Mouse (Mus musculus) lung, embryonic 15.5 days (tissue): ENCODE data around the gene Astn1. TPM values are rescaled to one million over a fixed set of nuclear protein-coding genes. Genes with fewer than 3 reads are reported as not detected.
A peak's percentile ranks its signal among the peaks of the same experiment; 100 is the strongest.

ENCODE experiments used
- ATAC-seq: fragments of 200-750 bp; cut with Nextera tagmentation; 2 replicates; pipeline ENCODE4 v1.8.0; 2017; ENCODE audit warnings: moderate number of reproducible peaks, borderline replicate concordance; ENCODE audit not compliant: low FRiP score, low TSS enrichment; ENCODE audit errors: extremely low read depth
- H3K27ac ChIP-seq: fragments of 300-500 bp; sonication (generic); 2 replicates; pipeline ENCODE4 v1.5.1; 2015; ENCODE audit warnings: moderate library complexity, mild to moderate bottlenecking, inconsistent platforms
- H3K27me3 ChIP-seq: fragments of 300-500 bp; sonication (generic); 2 replicates; pipeline ENCODE4 v1.6.1; 2015; ENCODE audit warnings: inconsistent platforms
- H3K36me3 ChIP-seq: fragments of 300-500 bp; sonication (generic); 2 replicates; pipeline ENCODE4 v1.6.1; 2015; ENCODE audit warnings: inconsistent platforms
- H3K4me1 ChIP-seq: fragments of 300-500 bp; sonication (generic); 2 replicates; pipeline ENCODE4 v1.6.1; 2015; ENCODE audit warnings: inconsistent platforms
- H3K4me2 ChIP-seq: fragments of 300-500 bp; sonication (generic); 2 replicates; pipeline ENCODE4 v1.6.1; 2015; ENCODE audit warnings: inconsistent platforms, mild to moderate bottlenecking, moderate library complexity
- H3K4me3 ChIP-seq: fragments of 300-500 bp; sonication (generic); 2 replicates; pipeline ENCODE4 v1.5.1; 2015; ENCODE audit warnings: mild to moderate bottlenecking, inconsistent platforms
- H3K9ac ChIP-seq: fragments of 300-500 bp; sonication (generic); 2 replicates; pipeline ENCODE4 v1.6.1; 2015; ENCODE audit warnings: inconsistent platforms
- H3K9me3 ChIP-seq: fragments of 300-500 bp; sonication (generic); 2 replicates; pipeline ENCODE4 v1.6.1; 2016; ENCODE audit warnings: inconsistent platforms
- WGBS: fragments of 180-500 bp; shearing (Covaris S2); methylation state at CpG from one replicate; pipeline ENCODE4 v1.1.7; 2015; 5-methylcytosine and 5-hydroxymethylcytosine counted together
- polyA plus RNA-seq: library from polyadenylated mRNA; unstranded; fragments of >200 nt; fragmentation: Nextera tagmentation; extraction: Ambion mirVana; gene quantifications from 2 replicates; pipeline ENCODE4 v1.2.1, GENCODE M21; 2015

Astn1 gene
- polyA plus RNA-seq, 1 experiment from 2014 or later = 0.90 TPM

GRCm38 (mm10) chr1:158547592-158548211 is 185.6 kb downstream of the Astn1 start:
- no peaks in the 10 kb centered on the region for H3K27me3 ChIP-seq
- no peak overlapping the region for H3K4me3 ChIP-seq
- no peaks in the 10 kb centered on the region for H3K4me1 ChIP-seq
- H3K9me3 ChIP-seq = no peaks in the 10 kb centered on the region
- H3K36me3 ChIP-seq = no peaks in the 10 kb centered on the region
- no peak overlapping the region for H3K9ac ChIP-seq
- H3K27ac ChIP-seq = no peak overlapping the region
- WGBS = 44% methylated on average over 3 of the region's 3 CpGs
- no peak overlapping the region for H3K4me2 ChIP-seq
- no peak for ATAC-seq

- no peak overlapping the region for H3K27ac ChIP-seq
- no peaks in the 10 kb centered on the region for H3K27me3 ChIP-seq
- no peaks in the 10 kb centered on the region for H3K9me3 ChIP-seq
- H3K4me3 ChIP-seq = no peak overlapping the region
- H3K4me2 ChIP-seq = no peak overlapping the region
- no peaks in the 10 kb centered on the region for H3K4me1 ChIP-seq
- no peak for ATAC-seq
- no peak overlapping the region for H3K9ac ChIP-seq
- WGBS = 83% methylated on average over 8 of the region's 8 CpGs
- no peaks in the 10 kb centered on the region for H3K36me3 ChIP-seq
Observed at GRCm38 (mm10) chr1:158548319-158548718, 186.2 kb downstream of the Astn1 start.

GRCm38 (mm10) chr1:158549616-158550015 is 187.5 kb downstream of the Astn1 start:
- Histone ChIP-seq H3K9ac (no peak overlapping the region), H3K4me2 (no peak overlapping the region), H3K36me3 (no peaks in the 10 kb centered on the region), H3K4me3 (no peak overlapping the region), H3K27me3 (no peaks in the 10 kb centered on the region), H3K27ac (no peak overlapping the region), H3K9me3 (no peaks in the 10 kb centered on the region), H3K4me1 (no peaks in the 10 kb centered on the region)
- WGBS = 78% methylated on average over 2 of the region's 2 CpGs
- ATAC-seq = no peak

- Histone ChIP-seq H3K4me2 (no peak overlapping the region), H3K27ac (no peak overlapping the region), H3K9me3 (no peaks in the 10 kb centered on the region), H3K4me3 (no peak overlapping the region), H3K9ac (no peak overlapping the region), H3K36me3 (no peaks in the 10 kb centered on the region), H3K27me3 (no peaks in the 10 kb centered on the region), H3K4me1 (no peaks in the 10 kb centered on the region)
- 51% methylated on average over 6 of the region's 6 CpGs for WGBS
- no peak for ATAC-seq
Observed at GRCm38 (mm10) chr1:158551951-158552350, 189.9 kb downstream of the Astn1 start.

GRCm38 (mm10) chr1:158553341-158553740 is 191.3 kb downstream of the Astn1 start:
- ATAC-seq = no peak
- Histone ChIP-seq H3K9ac (no peak overlapping the region), H3K4me1 (no peaks in the 10 kb centered on the region), H3K27ac (no peak overlapping the region), H3K36me3 (no peaks in the 10 kb centered on the region), H3K27me3 (no peaks in the 10 kb centered on the region), H3K9me3 (no peaks in the 10 kb centered on the region), H3K4me2 (no peak overlapping the region), H3K4me3 (no peak overlapping the region)
- 75% methylated on average over 6 of the region's 6 CpGs for WGBS

GRCm38 (mm10) chr1:158554020-158554505 is 192.0 kb downstream of the Astn1 start:
- no peaks in the 10 kb centered on the region for H3K27me3 ChIP-seq
- no peak overlapping the region for H3K9ac ChIP-seq
- no peaks in the 10 kb centered on the region for H3K4me1 ChIP-seq
- no peaks in the 10 kb centered on the region for H3K9me3 ChIP-seq
- no peak overlapping the region for H3K4me2 ChIP-seq
- H3K4me3 ChIP-seq = no peak overlapping the region
- no peaks in the 10 kb centered on the region for H3K36me3 ChIP-seq
- 18% methylated on average over 6 of the region's 6 CpGs for WGBS
- ATAC-seq = peak; percentile 72; the same call in 1 of the 2 replicates
- H3K27ac ChIP-seq = no peak overlapping the region

GRCm38 (mm10) chr1:158573168-158573567 is 211.1 kb downstream of the Astn1 start:
- ATAC-seq = no peak
- H3K27ac ChIP-seq = no peak overlapping the region
- 89% methylated on average over 5 of the region's 5 CpGs for WGBS

GRCm38 (mm10) chr1:158573597-158573996 is 211.5 kb downstream of the Astn1 start:
- WGBS = 81% methylated on average over 7 of the region's 7 CpGs
- no peak overlapping the region for H3K4me2 ChIP-seq
- no peaks in the 10 kb centered on the region for H3K9me3 ChIP-seq
- no peak for ATAC-seq
- no peaks in the 10 kb centered on the region for H3K27me3 ChIP-seq
- no peak overlapping the region for H3K27ac ChIP-seq
- H3K4me3 ChIP-seq = no peak overlapping the region
- H3K36me3 ChIP-seq = no peaks in the 10 kb centered on the region
- no peaks in the 10 kb centered on the region for H3K4me1 ChIP-seq
- H3K9ac ChIP-seq = no peak overlapping the region

More at GRCm38 (mm10) chr1:158573168-158573567, 211.1 kb downstream of the Astn1 start:
- H3K9me3 ChIP-seq = no peaks in the 10 kb centered on the region
- H3K36me3 ChIP-seq = no peaks in the 10 kb centered on the region
- no peaks in the 10 kb centered on the region for H3K27me3 ChIP-seq
- no peak overlapping the region for H3K4me3 ChIP-seq
- H3K4me1 ChIP-seq = no peaks in the 10 kb centered on the region
- no peak overlapping the region for H3K9ac ChIP-seq
- no peak overlapping the region for H3K4me2 ChIP-seq

GRCm38 (mm10) chr1:158575997-158576396 is 213.9 kb downstream of the Astn1 start:
- 39% methylated on average over 1 of the region's 1 CpGs for WGBS

GRCm38 (mm10) chr1:158581806-158582205 is 219.7 kb downstream of the Astn1 start:
- H3K9me3 ChIP-seq = no peaks in the 10 kb centered on the region
- no peaks in the 10 kb centered on the region for H3K27me3 ChIP-seq
- H3K27ac ChIP-seq = no peak overlapping the region
- no peak overlapping the region for H3K4me3 ChIP-seq
- H3K4me1 ChIP-seq = no peaks in the 10 kb centered on the region
- no peak overlapping the region for H3K9ac ChIP-seq
- no peak for ATAC-seq
- H3K36me3 ChIP-seq = no peaks in the 10 kb centered on the region
- no peak overlapping the region for H3K4me2 ChIP-seq

More at GRCm38 (mm10) chr1:158575997-158576396, 213.9 kb downstream of the Astn1 start:
- Histone ChIP-seq H3K4me3 (no peak overlapping the region), H3K27me3 (no peaks in the 10 kb centered on the region), H3K9ac (no peak overlapping the region), H3K27ac (no peak overlapping the region), H3K36me3 (no peaks in the 10 kb centered on the region), H3K4me2 (no peak overlapping the region), H3K4me1 (no peaks in the 10 kb centered on the region), H3K9me3 (no peaks in the 10 kb centered on the region)
- ATAC-seq = no peak

GRCm38 (mm10) chr1:158588903-158589302 is 226.8 kb downstream of the Astn1 start:
- no peak overlapping the region for H3K9ac ChIP-seq
- H3K4me1 ChIP-seq = no peaks in the 10 kb centered on the region
- WGBS = 81% methylated on average over 3 of the region's 3 CpGs
- no peak overlapping the region for H3K4me2 ChIP-seq
- H3K27ac ChIP-seq = no peak overlapping the region
- H3K4me3 ChIP-seq = no peak overlapping the region
- no peaks in the 10 kb centered on the region for H3K36me3 ChIP-seq
- no peaks in the 10 kb centered on the region for H3K9me3 ChIP-seq
- H3K27me3 ChIP-seq = no peaks in the 10 kb centered on the region
- no peak for ATAC-seq

- no peak overlapping the region for H3K4me2 ChIP-seq
- 0 out of 2 replicates have a peak, but pooled peaks have one; percentile 69 for ATAC-seq
Observed at GRCm38 (mm10) chr1:158596726-158597448, 234.8 kb downstream of the Astn1 start.

More at GRCm38 (mm10) chr1:158596726-158597448, 234.8 kb downstream of the Astn1 start:
- Histone ChIP-seq H3K27me3 (no peaks in the 10 kb centered on the region), H3K4me3 (no peak overlapping the region), H3K27ac (no peak overlapping the region), H3K36me3 (no peaks in the 10 kb centered on the region), H3K4me1 (no peaks in the 10 kb centered on the region), H3K9me3 (no peaks in the 10 kb centered on the region), H3K9ac (no peak overlapping the region)
- 32% methylated on average over 16 of the region's 16 CpGs for WGBS
